Mouse (Mus musculus) layer of hippocampus, adult 9-10 months (tissue): ENCODE measurements around the gene Samsn1.

Experiments
- DNase-seq: peaks from one replicate; pipeline ENCODE4 v3.0.0; 2022; ENCODE audit warnings: low spot score

The Samsn1 gene

GRCm38 (mm10) chr16:75933357-75933756 is 88.7 kb downstream of the Samsn1 start:
- no peak for DNase-seq

GRCm38 (mm10) chr16:75930222-75930553 is 91.9 kb downstream of the Samsn1 start:
- DNase-seq, result no peak

GRCm38 (mm10) chr16:75929536-75930221 is 92.4 kb downstream of the Samsn1 start:
- no peak for DNase-seq

- no peak for DNase-seq
These were observed 95.6 kb downstream of the Samsn1 start for GRCm38 (mm10) chr16:75926511-75926910.

DNA sequence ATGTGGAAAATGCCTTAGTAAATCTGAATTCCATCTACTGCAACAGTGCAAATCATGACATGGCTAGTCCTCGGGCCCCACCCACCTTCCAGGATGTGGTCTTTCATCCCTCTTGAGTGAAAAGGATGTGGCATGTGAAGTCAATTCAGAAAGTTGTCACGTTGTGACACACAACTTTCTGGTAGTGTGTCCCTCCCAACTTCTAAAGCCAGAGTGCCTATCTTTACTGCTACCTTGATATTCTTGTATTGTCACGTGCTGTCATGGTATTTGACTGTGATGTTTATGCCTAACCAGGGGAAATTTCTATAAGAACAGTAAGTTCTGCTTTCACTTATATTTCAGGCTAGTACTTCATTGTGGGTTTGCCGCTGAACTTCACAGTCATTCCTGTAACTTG is 101.2 kb downstream of the Samsn1 start:
- DNase-seq, result no peak

GRCm38 (mm10) chr16:75919298-75919697 is 102.8 kb downstream of the Samsn1 start:
- DNase-seq, result no peak

GRCm38 (mm10) chr16:75917712-75918111 is 104.4 kb downstream of the Samsn1 start:
- no peak for DNase-seq

DNA sequence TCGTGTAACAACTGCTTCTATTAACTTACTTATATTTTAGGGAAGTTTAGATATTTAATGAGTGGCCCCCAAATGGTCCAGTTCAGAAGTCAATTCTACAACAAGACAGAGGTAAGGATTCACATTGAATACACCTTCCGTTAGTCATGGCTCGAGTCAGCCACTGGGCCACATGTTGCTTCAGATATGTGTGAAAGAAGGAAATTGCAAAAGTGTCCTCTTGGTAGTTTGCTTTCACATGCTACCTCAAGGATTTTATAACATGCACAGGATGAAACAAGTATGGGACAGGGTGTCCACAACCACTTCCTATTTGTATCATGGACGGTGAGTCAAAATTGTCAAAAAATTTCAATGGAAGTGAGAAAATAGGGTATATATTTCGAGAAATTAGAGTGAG is 110.0 kb downstream of the Samsn1 start:
- DNase-seq, result no peak

- DNase-seq, result peak; percentile 27
These were observed 113.2 kb downstream of the Samsn1 start for GRCm38 (mm10) chr16:75908635-75909494.

DNA sequence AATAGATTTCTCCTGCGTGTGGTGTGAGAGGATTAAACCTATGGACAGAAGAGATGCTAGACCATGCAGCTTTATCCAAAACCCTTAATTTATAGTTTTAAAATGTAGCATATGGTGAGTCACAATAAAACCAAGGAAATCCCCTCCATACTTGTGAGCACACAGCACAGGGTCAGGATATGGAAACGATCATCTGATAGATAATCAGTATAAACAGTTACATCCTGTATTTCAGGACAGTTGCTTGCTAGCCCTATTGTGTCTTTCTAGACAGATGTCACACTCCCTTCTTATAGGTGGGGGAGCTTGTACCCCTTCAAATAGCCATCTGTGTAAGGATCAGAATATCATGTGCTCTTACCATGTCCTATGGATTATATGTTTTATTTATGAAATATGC is 115.3 kb downstream of the Samsn1 start:
- no peak for DNase-seq

- no peak for DNase-seq
These were observed 115.8 kb downstream of the Samsn1 start for GRCm38 (mm10) chr16:75906260-75906659.

DNA sequence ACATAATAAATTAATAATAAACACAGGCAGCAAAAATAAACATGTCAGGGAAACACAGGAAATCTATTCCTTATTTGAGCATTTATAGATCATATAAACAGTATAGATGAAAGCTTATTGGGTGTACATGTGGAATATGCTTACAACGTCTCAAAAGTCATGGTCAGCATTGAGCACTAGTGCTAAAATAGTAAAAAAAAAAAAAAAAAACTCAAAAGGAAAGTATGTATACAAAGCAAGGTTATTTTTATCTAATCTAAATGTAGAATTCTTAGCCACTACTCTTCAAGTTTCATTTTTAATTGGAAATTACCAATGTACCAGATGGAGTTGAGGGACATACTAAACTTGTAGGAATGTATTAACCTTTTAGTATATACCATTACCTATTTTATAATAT is 116.8 kb downstream of the Samsn1 start:
- DNase-seq, result no peak

DNA sequence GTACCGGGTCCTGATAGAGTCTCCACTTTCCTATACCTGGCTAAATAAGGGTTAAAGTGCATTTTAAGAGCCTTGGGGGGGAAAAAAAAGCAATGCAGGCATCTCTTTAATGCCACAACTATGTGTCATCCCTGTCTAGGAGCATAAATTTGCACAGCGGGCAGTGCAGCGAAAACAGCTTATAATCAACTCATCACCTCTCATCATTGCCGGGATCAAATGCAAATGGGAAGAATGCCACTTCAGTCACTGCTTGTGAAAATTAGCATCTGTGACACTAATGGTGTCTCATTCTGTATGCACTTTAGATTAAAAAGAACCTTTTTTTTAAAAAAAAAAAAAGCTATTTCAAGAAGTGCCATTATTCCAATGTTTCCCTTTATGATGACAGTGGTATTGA is 118.0 kb downstream of the Samsn1 start:
- DNase-seq, result no peak

DNA sequence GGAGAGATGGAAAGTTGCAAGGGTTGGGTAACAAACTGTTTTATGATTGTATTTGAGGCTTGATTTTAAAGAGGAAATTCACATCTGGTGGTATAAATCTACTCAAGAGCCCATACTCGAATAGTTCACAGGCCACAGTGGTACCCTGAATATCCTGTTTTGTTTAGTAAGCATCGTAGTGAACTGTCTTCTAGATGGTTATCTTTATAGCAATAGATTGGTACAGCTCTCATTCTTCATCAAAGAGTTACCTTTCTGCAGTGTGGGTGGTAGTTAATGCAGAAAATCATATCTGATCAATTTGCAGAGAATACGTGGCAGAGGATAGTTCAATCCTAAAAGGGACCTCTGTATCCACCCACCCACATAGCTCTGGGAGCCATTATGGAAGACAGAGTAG is 119.1 kb downstream of the Samsn1 start:
- no peak for DNase-seq

- DNase-seq, result no peak
These were observed 122.0 kb downstream of the Samsn1 start for GRCm38 (mm10) chr16:75899885-75900620.

DNA sequence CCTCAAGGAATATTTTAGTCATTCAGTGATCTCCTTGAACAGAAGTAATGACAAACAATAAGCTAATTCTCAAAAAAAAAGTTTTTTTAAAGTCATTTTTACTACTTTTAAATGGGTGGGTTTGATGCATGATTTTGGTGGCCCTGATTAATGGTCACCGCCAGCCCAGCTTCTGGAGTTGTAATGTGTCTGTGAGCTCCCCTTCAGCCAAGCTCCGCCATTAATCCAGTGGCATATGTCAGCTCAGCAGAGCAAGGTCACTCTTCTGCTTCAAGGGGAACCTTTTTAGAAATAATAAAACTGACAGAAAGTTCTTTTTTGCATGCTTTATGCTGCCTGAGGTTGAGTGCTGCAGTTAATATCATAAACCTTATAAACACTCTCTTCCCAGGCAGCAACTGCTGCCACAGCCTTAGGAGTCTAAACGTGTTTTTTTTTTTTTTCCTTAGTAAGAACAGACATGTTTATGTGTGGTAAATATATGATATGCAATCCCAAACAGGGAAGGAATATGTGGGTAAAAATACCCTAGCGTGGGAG is 124.2 kb downstream of the Samsn1 start:
- no peak for DNase-seq

DNA sequence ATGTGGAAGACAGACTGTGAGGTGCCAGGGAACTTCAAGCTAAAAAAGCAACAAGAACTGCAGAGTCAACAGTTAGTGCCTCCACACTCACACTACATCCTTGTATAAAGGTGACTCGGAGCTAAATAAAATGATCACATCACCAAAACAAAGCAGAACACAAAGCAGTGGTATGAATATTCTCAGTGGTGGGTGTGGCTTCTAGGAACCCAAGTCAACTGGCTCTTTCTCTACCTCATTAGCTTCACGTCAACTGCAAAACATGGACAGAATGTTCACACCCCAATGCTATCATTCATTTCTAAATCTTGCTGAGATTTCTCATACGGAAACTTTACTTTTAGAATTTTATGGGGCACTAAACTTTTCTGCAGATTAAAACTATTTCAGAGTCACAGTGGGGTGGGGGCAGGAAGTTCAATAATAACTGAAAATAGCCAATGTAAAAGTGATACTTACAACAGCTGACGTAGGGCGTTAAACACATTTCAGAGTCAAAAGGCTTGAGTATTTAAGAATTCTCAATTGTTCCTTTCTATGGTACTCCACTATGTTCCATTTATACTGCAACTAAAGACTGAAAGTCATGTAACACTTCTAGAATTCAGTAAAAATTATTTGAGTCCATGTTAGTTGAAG is 127.7 kb downstream of the Samsn1 start:
- no peak for DNase-seq

DNA sequence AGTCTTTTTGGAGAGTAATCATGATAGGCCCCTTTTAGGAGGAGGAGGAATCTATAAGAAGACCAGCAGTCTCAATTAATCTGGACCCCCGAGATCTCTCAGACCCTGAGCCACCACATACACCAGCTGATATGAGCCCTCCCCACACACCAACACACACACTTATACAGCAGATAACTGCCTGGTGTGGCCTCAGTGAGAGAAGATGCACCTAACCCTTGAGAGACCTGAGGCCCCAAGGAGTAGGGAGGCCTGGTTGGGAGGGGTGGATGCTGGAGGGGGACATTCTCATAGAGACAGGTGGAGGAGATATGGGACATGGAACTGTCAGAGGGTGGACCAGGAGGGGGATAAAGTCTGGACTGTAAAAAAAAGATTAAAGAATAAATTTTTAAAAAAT is 128.6 kb downstream of the Samsn1 start:
- no peak for DNase-seq

GRCm38 (mm10) chr16:75889081-75889646 is 132.9 kb downstream of the Samsn1 start:
- DNase-seq, result no peak

DNA sequence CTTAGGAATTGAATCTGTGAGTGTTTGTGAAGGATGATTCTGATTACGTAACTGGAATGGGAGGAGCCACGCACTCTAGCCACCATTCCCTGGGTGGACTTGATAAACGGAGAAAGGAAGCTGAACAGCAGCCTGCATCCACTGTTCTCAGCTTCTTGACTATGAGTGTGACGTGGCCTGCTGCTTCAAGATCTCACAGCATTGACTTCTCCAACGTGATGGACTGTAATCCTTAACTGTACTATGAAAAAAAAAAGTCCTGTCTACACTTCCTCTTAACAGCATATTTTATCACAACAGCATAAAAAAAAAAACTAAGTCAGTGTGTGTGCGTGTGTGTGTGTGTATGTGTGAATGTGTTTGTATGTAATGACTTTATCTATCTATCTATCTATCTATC is 134.9 kb downstream of the Samsn1 start:
- DNase-seq, result no peak

DNA sequence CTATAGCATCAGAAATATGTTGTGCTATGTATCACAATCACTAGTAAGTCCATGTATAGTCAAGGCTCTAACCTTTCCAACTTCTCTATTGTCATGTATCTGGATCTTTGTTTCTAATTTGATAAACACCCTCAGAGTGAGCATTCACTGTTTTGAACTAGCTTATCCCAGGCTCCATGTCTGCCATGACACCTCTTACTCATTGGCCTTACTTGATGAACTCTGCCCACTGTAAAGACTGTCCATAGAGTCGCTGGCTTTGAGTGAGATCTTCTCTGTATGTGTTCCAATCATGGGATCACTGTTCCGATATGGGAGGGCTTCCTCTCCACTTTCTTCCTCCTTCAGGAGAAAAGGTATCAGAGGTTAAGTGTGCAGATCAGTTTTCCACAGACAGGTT is 143.2 kb downstream of the Samsn1 start:
- no peak for DNase-seq

- DNase-seq, result no peak
These were observed 144.9 kb downstream of the Samsn1 start for GRCm38 (mm10) chr16:75877170-75877569.
